Mouse (Mus musculus) heart, adult 2 months (tissue): Measurements from ENCODE around the gene Cdk5r1. TPM values are rescaled to one million over a fixed set of nuclear protein-coding genes. Genes with fewer than 3 reads are reported as not detected.

Experiments used
- DNase-seq, 2 experiments: peaks; one replicate each; pipeline ENCODE4 v3.0.0; 2021
- H3K27ac ChIP-seq: fragments of 200-600 bp; 2 replicates; pipeline ENCODE4 v1.8.1; 2022
- H3K27me3 ChIP-seq: fragments of 200-500 bp; 2 replicates; pipeline ENCODE4 v1.6.1; 2012; ENCODE audit warnings: mild to moderate bottlenecking, low read length, inconsistent platforms, mixed read lengths; ENCODE audit not compliant: control insufficient read depth, insufficient read depth
- H3K36me3 ChIP-seq: fragments of 200-500 bp; 2 replicates; pipeline ENCODE4 v1.6.1; 2012; ENCODE audit warnings: low read length, inconsistent platforms; ENCODE audit not compliant: control insufficient read depth, insufficient read depth
- H3K4me1 ChIP-seq: fragments of 200-500 bp; 2 replicates; pipeline ENCODE4 v1.6.1; 2011; ENCODE audit warnings: low read length; ENCODE audit not compliant: control insufficient read depth, insufficient read depth
- H3K4me3 ChIP-seq: fragments of 200-600 bp; 2 replicates; pipeline ENCODE4 v1.8.1; 2022
- H3K79me2 ChIP-seq: fragments of 200-500 bp; replicated peaks from 2 replicates; pipeline ENCODE4 v1.6.1; 2012; ENCODE audit warnings: mild to moderate bottlenecking, inconsistent platforms, low read length, moderate library complexity, mixed read lengths; ENCODE audit not compliant: control insufficient read depth, insufficient read depth
- H3K9ac ChIP-seq: fragments of 200-500 bp; 2 replicates; pipeline ENCODE4 v1.6.1; 2012; ENCODE audit warnings: low read depth, mild to moderate bottlenecking, control low read depth, inconsistent platforms, low read length, mixed read lengths
- CTCF ChIP-seq: fragments of 200-600 bp; IDR thresholded peaks from 2 replicates; pipeline ENCODE4 v1.8.1; 2022; ENCODE audit warnings: antibody characterized with exemption, mild to moderate bottlenecking, moderate library complexity
- EP300 ChIP-seq: fragments of 200-500 bp; IDR thresholded peaks from 2 replicates; pipeline ENCODE4 v1.6.1; 2011; ENCODE audit warnings: low read depth, low read length, control low read depth; ENCODE audit not compliant: insufficient read depth
- POLR2A ChIP-seq: fragments of 200-500 bp; IDR thresholded peaks from 2 replicates; pipeline ENCODE4 v1.6.1; 2011; ENCODE audit warnings: mild to moderate bottlenecking, low read depth, low read length, control low read depth; ENCODE audit not compliant: insufficient read depth
- WGBS: fragments of 180-500 bp; shearing (Covaris S2); methylation state at CpG from one replicate; pipeline ENCODE4 v1.1.7; 2018; 5-methylcytosine and 5-hydroxymethylcytosine counted together
- intact Hi-C: fragments of 180-260 bp; cut with DNase I; formaldehyde crosslinking; loops from one replicate; pipeline ENCODE4 v1.15.1; 2025
- polyA plus RNA-seq: library from polyadenylated mRNA; depleted of rRNA; stranded (reverse); fragments of >200 nt; gene quantifications from 2 replicates; pipeline ENCODE4 v1.2.3, GENCODE M21; 2012
- total RNA-seq, 2 experiments: library from RNA; stranded (reverse); gene quantifications; 2 replicates each; pipeline ENCODE4 v1.2.3; 2021

The Cdk5r1 gene
- total and polyA plus RNA-seq, 3 experiments, result 0.61 to 2.3 (median 0.84) TPM

DNA sequence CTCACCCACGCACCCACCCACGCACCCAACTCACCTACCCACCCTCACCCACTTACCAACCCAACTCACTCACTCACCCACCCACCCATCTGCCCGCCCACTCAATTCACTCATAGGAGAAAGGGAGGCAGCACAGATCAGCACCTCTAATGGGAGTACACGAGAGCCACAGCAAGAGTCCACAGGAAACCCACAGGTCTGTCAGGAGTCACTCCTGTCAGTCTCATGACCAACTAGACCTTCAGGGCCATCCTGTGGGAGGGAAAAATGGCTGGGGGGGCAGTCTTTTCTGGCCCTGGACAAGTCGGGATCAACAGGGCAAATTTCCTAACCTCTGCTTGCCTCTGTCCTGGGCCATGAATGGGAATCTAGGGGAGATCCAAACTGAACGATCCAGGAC, 31.0 kb downstream of the Cdk5r1 start:
- no peak overlapping the region for H3K27ac ChIP-seq

DNA sequence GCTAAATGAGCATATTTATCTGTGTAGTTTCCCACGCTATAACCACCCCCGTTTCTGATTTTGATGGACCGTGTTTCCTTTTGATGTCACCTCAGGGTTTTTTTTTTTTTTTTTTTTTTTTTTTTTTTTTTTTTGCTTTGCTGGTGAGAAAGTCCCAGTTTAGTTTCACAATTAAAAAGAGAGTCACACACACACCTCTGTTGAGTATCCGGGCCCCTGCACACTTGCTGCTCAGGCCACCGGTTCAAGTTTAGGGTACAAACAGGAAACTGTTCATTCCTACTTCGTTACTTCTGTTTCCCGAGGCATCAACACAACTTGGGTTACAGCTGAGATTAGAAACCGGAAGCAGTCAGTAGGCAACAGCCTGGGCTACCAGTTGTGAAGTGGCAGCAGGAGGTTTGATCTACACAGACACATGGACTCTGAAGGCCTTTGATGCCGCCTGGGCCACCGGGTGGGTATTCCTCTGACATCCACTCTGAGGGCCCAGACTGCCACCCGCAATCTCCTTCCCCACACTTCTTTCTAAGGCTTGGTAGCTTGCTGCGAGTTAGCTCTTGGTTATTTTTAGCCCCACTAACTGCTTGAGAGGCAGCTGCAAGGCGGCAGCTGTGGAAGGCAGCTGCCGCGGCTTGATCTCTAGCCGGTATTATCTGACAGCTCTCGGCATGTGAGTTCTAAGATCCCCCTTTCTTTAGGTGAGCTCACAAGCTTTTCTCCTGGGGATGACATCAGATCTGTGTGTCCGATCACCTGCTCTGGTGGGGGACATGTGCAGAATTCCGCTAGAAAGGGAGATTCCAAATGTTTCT, 31.7 kb downstream of the Cdk5r1 start:
- intact Hi-C loops, result no loop called here
- peak; percentile 40 to 56 for DNase-seq
- no peak overlapping the region for H3K4me3 ChIP-seq
- no peaks in the 10 kb centered on the region for H3K79me2 ChIP-seq
- H3K36me3 ChIP-seq, result no peaks in the 10 kb centered on the region
- no peaks in the 10 kb centered on the region for H3K4me1 ChIP-seq
- H3K27me3 ChIP-seq, result no peaks in the 10 kb centered on the region
- no peak overlapping the region; the same call in 1 of the 2 replicates for H3K9ac ChIP-seq
- TF ChIP-seq CTCF, result no peak
- TF ChIP-seq POLR2A, result no peak
- TF ChIP-seq EP300, result no peak
- H3K27ac ChIP-seq, result no peak overlapping the region
- 32% methylated on average over 19 of the region's 19 CpGs for WGBS

More for the DNA sequence above, 31.0 kb downstream of the Cdk5r1 start:
- Histone ChIP-seq H3K36me3 (no peaks in the 10 kb centered on the region), H3K4me3 (no peak overlapping the region), H3K9ac (no peak overlapping the region), H3K27me3 (no peaks in the 10 kb centered on the region), H3K79me2 (no peaks in the 10 kb centered on the region), H3K4me1 (no peaks in the 10 kb centered on the region)
- TF ChIP-seq CTCF (no peak), POLR2A (no peak), EP300 (no peak)
- WGBS, result 92% methylated on average over 6 of the region's 6 CpGs
- DNase-seq, result no peak
- intact Hi-C loops, result no loop called here

DNA sequence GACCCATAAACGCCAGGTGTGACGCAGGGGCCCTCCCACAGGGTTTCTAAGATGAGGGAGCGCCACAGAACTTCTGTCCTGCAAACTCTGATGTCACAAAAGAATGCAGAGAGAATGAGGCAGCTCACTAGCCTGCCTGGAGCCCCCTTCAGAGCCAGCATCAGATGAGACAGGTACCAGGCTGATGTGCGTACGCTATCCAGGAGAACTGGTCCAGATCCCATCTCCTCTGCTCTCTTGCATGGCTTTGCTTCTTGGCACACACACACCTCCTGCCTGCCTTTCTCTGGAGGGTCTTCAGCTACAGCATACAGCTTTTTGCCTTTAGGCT, 32.3 kb downstream of the Cdk5r1 start:
- TF ChIP-seq CTCF (no peak), EP300 (no peak), POLR2A (no peak)

DNA sequence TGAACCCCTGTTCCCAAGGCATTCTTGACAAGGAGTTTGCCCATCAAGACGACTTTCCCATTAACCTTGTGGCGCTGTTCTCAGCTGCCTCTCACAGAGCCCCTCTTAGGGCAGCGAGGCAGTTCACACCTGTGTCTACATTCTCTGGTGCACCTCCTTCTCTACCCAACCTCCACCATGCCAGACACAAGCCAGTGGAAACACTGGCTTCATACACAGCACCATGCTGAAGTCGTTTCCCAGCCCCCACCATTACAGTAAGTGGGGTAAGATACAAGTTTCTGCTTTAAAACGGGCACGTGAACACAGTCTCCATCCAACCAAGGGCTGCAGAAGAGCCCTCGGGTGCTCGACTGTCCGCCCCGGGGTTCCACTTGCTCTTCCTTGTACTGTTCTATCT, 33.3 kb downstream of the Cdk5r1 start:
- Histone ChIP-seq H3K9ac (no peak overlapping the region), H3K4me3 (no peak overlapping the region), H3K4me1 (no peaks in the 10 kb centered on the region), H3K27ac (no peak overlapping the region), H3K27me3 (no peaks in the 10 kb centered on the region), H3K36me3 (no peaks in the 10 kb centered on the region), H3K79me2 (no peaks in the 10 kb centered on the region)
- no peak for DNase-seq
- WGBS, result 91% methylated on average over 10 of the region's 10 CpGs
- TF ChIP-seq POLR2A (no peak), CTCF (no peak), EP300 (no peak)
- intact Hi-C loops, result no loop called here

More for the DNA sequence above, 32.3 kb downstream of the Cdk5r1 start:
- Histone ChIP-seq H3K4me3 (no peak overlapping the region), H3K27ac (no peak overlapping the region), H3K9ac (no peak overlapping the region; the same call in 1 of the 2 replicates), H3K27me3 (no peaks in the 10 kb centered on the region), H3K79me2 (no peaks in the 10 kb centered on the region), H3K36me3 (no peaks in the 10 kb centered on the region), H3K4me1 (no peaks in the 10 kb centered on the region)
- WGBS, result 70% methylated on average over 5 of the region's 5 CpGs
- intact Hi-C loops, result no loop called here
- DNase-seq, result no peak

DNA sequence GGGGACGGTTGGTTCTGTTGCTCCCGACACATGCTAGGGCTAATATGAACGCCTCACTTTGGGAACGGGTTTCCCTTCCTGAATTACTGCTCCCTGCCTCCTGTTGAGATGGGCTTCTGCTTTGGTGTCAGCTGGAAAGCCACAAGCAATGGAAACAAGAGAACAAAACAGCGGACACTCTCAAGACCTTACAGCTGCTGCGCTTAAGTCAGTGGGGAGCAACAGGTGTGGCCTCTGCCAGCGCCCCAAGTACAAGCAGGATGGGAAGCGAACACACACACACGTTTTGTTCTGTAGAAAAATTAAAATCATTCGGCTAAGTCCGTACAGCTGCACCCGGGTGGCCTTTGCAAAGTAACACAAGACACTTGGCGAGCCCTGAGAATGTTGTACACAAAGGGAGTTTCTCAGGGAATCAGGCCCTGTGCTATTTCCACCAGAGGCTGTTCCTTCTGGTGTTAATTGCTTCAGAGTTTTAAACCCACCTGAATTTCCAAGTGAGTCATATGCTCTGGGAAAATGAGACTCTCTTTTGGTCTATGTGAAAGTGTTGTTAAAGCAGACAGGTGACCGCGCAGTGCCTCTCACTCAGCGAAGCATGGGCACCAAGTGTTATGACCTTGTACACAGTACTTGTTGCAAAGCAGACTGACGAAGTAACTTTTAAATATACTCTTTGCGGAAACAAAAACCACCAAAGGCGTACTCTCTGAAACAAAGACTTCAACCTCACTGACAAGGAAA, 35.7 kb downstream of the Cdk5r1 start:
- H3K27me3 ChIP-seq, result no peaks in the 10 kb centered on the region
- DNase-seq, result no peak
- no peak overlapping the region for H3K27ac ChIP-seq
- H3K4me3 ChIP-seq, result no peak overlapping the region
- H3K36me3 ChIP-seq, result no peaks in the 10 kb centered on the region
- 88% methylated on average over 19 of the region's 19 CpGs for WGBS
- TF ChIP-seq EP300 (no peak), CTCF (no peak), POLR2A (no peak)
- H3K9ac ChIP-seq, result no peak overlapping the region
- intact Hi-C loops, result no loop called here
- no peaks in the 10 kb centered on the region for H3K79me2 ChIP-seq
- no peaks in the 10 kb centered on the region for H3K4me1 ChIP-seq

DNA sequence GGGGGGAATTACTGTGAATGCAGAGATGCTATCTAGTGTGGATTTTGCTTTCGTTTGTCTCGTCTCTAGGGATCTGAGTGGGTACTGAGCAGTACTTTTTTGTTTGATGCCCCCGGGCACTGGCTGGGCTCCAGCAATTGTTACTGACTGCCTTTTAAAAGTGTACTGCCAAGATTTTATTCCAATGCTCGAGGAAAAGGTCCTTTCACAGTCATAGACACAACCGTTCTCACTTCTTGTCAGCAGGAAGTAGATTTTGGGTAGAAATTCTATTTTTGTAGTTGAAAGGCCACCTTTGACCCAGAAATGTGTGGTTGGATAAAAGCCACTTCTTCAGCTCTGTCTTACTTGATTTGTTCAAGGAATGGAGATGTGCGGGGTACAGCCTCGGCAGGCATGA, 37.0 kb downstream of the Cdk5r1 start:
- WGBS, result 40% methylated on average over 7 of the region's 7 CpGs
- Histone ChIP-seq H3K79me2 (no peaks in the 10 kb centered on the region), H3K4me1 (no peaks in the 10 kb centered on the region), H3K36me3 (no peaks in the 10 kb centered on the region), H3K9ac (no peak overlapping the region), H3K27ac (no peak overlapping the region), H3K4me3 (no peak overlapping the region), H3K27me3 (no peaks in the 10 kb centered on the region)
- intact Hi-C loops, result no loop called here
- no peak for DNase-seq
- TF ChIP-seq CTCF, result no peak
- TF ChIP-seq POLR2A, result no peak
- TF ChIP-seq EP300, result no peak
